Mouse (Mus musculus) erythroblast, embryonic 14.5 days (primary cell): ENCODE results near the gene Olfr66.

Experiments
- GATA1 ChIP-seq: IDR thresholded peaks from 2 replicates; pipeline ENCODE4 v1.6.1; 2012; ENCODE audit warnings: low read length, inconsistent platforms, mixed read lengths
- TAL1 ChIP-seq: IDR thresholded peaks from 3 replicates; pipeline ENCODE4 v1.6.1; 2012; ENCODE audit warnings: low read length, inconsistent platforms, mixed read lengths

GRCm38 (mm10) chr7:103861531-103861930 lies 24.5 kb downstream of the Olfr66 start:
- TF ChIP-seq GATA1 (no peak), TAL1 (no peak)
